Mouse (Mus musculus) cerebellum, postnatal 4 days (tissue): ENCODE data around the gene Gm12887.

Source experiments
- DNase-seq, 2 experiments: peaks; one replicate each; pipeline ENCODE4 v3.0.0; 2022; ENCODE audit warnings: low spot score in 2 of 2, mixed read lengths in 1 of 2

Gm12887 gene

DNA sequence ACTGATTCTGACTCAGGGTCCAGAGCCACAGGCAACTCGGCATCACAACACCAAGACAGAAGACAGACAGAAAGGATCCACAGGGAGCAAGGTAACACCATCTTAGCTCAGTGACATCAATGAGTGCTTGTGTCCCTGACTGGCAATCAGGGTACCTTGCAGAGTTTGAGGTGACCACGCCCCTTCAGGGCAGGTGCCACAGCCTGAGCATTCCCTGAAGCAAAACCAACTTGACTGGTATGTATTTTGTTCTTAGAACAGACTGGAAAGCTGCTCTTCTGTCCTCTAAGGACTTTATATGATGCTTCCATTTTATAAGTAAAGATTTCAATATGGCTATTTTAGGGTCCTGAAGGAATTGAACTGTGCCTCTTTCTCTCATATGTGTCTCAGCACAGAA, at the start of gene Gm12887:
TSS of gene Gm12887 (minus strand) at position 101 of the 400 bp plus-strand sequence.
- no peak for DNase-seq

DNA sequence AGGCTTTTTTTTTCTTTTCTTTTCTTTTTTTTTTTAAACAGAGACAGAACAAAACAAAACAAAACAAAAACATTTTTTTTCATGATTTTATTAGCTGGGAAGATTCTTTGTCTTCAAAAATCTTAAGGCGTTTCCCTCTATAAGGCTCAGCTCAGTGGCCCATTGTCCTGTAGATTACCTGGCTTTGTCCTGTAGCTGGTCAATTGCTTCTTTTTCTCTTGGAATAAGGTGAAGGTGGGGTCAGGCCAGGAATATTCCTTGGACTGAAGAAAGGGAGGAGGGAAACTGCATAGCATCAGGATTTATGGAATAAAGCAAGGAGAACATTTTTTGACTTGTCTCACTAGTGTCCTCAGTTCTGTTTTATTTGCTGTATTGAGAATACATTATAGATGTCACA, 35.1 kb upstream of the Gm12887 start:
- no peak for DNase-seq
